Mouse (Mus musculus) left cerebral cortex, postnatal 14 days (tissue): ENCODE results near the gene Fut2. TPM values are rescaled to one million over a fixed set of nuclear protein-coding genes. Genes with fewer than 3 reads are reported as not detected.
"Not testable (repeated sequence)": the region's sequence is repeated elsewhere in the genome, so short reads cannot be mapped to it uniquely, and the experiment has no call there.

Source experiments
- DNase-seq, 2 experiments: peaks; one replicate each; pipeline ENCODE4 v3.0.0; 2021 to 2022; ENCODE audit warnings: low spot score in 2 of 2, mixed read lengths in 1 of 2
- intact Hi-C: fragments of 180-260 bp; cut with DNase I; formaldehyde crosslinking; loops from one replicate; pipeline ENCODE4 v1.15.1; 2025
- total RNA-seq, 2 experiments: library from RNA; stranded (reverse); gene quantifications; 2 replicates each; pipeline ENCODE4 v1.2.3; 2021

Fut2 gene
- total RNA-seq, 2 experiments from 2014 or later, result 0.19 to 0.46 TPM

DNA sequence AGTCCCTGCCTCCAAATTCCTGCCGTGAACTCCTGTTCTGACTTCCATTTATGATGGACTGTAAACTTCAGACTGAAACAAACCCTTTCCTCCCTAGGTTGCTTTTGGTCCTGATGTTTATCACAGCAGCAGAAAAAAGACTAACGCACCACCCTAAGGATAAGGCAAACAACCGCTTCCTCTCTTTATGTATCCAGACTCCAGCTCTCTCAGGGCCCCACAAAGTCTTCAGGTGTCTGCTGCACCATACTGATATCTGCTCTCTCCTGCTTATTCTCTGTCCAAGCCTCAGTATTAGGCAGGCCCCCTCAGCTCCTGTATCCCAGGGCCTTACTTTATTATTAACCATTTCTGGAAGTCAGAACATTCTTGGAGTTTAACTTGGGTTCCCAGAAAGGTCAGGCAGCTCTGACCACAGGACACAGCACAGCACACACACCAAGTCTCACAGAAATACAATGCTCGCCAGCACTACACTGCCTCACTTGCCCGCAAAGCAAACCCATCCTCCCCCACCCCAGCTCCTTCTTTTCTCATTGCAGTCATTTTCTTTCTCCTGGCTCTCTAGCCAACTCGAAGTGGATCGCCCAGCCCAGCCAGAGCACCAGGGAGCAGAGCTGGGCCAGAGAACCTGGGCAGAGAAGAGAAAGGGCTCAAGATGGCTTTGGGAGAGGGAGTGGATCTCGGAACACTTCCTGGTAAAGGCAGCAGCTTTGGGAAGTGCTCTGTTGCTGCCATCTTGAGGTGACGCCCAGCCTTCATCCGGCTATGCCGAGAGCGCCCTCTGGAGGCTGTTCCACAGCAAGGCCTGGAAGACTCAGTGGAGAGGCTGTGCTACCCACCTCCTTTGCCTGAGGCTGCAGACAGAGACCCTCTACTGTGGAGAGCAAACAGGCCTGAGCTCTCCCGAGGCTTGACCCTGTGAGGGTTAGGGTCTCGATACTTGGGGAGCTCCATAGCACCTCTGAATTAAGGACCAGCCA, 16.2 kb upstream of the Fut2 start:
- intact Hi-C loops, result loop anchor here (5.0 kb wide), 1 partner anchor 85 kb away; no protein-coding TSS in a partner anchor
- DNase-seq, result peak; percentile 88 to 90

DNA sequence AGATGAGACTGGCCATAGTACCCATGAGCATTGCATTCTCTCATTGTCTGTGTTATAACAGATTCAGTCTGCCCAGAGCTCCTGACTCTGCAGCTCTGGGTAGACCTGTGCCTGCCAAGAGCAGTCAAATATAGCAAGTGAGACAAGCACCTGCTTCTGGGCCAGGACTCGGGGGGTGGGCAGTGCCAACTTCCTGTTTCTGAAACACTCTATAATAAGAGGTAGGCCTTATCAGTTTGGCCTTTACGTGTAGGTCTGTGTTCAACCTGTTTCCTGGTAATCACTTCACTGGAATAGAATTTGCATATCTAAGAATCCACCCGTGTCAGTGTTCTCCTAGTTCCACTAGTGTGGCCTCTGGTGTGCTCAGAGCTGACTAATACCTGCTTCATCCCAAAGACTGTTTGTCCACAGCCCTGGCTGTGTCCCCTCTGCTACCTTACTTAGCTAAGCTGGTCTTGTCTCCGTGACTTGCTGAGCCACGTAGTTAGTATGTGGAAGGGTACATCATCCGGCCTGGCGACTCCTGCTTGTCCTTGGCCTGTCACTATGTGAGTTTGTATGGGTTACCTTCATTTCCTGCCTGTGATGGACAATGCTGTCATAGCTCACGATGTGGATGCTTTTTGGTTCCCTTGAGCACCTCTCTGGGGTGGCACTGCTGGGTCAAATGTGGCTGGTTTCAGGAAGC, 15.0 kb upstream of the Fut2 start:
- intact Hi-C loops, result loop anchor here (5.0 kb wide), 1 partner anchor 84 kb away; no protein-coding TSS in a partner anchor
- DNase-seq, result no peak

DNA sequence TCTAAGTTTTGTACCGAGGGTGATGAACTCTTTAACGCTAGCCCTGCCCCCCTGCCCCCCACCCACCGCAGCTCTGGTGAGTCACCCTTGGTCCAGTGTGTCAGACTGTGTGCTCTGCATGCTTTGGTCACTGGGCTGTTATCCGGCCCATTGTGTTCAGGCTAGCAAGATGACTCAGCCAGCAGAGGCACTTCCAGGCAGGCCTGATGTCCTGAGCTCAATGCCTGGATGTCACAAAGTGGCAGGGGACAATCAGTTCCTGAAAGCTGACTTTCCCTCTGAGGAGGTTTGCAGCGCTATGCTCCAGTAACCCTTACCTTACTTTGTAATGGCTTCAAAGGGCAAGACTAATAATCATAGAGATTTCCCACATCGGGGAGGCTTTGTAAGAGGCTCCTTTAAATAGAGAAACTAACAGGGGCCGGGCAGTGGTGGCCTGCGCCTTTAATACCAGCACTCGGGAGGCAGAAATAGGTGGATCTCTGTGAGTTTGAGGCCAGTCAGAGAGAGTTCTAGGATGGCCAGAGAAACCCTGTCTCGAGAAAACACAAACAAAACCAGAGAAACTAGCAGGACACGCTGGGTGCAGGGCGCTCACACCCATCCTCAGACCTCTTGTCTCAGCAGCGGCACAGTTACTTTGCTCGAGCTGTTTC, 13.9 kb upstream of the Fut2 start:
- no peak for DNase-seq
- intact Hi-C loops, result loop anchor here (5.0 kb wide), 1 partner anchor 83 kb away; no protein-coding TSS in a partner anchor

DNA sequence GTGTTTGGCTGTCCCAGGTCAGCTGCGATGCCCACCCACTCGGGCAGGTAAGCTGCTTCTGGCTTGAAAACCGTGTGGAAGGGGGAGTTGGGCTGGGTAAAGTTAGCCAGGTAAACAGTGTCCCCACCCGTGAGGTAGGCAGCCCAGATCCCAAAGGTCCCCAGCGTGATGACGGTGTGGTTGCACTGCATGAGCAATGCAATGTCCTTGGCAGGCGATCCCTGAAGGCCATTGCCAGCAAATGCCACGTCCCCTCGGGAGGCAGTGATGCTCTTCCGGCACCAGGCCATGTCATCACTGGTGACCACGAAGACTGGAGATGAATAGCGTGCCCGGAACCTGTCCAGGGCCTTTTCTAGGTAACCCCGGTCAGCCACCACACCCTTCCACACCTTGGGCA, 12.3 kb upstream of the Fut2 start:
- intact Hi-C loops, result no loop called here
- no peak for DNase-seq

DNA sequence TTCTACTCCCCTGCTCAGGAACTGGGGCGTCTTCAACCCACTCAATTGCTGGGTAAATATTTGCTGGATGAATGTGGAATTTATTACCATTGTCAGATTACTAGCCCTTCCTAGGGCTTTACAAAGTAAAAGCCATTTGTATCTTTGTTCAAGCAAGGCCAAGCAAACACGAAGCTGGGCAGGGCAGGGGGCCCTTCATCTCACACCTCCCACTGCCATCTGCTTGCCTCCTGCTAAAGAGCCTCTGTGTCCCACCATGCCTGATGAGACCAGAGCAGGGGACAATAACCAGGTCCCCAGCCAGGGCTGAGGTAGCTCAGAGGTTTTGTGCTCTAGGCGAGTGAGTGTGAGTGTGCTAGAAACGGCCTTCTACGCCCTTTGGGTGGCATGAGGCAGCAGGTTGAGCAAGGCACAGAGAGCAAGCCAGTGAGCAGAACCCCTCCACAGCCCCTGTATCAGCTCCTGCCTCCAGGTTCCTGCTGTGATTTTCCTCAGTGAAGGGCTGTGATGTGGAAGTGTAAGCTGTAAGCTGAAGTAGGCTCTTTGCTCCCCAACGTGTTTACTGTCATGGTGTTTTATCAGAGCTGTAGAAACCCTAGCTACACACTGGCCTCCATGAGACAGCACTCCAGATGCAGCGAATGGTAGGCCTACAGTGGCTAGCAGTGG, 11.6 kb upstream of the Fut2 start:
- intact Hi-C loops, result no loop called here
- no peak for DNase-seq

DNA sequence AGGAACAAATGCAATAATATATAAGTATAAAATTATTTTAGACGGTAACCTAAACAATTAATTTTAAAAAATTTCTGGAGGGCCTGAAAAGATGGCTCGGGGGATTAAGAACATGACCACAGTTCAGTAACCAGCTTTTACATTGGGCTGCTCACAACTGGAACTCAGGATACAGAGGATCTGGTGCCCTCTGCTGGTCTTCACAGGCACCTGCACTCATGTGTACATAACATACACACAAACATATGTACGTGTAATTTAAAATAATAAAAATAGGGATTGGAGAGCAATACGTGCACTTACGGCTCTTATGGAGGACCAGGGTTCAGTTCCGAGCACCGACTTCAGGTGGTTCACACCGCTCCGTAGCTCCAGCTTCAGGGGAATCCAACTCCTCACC, 2.7 kb upstream of the Fut2 start:
- no peak for DNase-seq
- intact Hi-C loops, result loop anchor here (10.0 kb wide), 1 partner anchor 64 kb away; no protein-coding TSS in a partner anchor

DNA sequence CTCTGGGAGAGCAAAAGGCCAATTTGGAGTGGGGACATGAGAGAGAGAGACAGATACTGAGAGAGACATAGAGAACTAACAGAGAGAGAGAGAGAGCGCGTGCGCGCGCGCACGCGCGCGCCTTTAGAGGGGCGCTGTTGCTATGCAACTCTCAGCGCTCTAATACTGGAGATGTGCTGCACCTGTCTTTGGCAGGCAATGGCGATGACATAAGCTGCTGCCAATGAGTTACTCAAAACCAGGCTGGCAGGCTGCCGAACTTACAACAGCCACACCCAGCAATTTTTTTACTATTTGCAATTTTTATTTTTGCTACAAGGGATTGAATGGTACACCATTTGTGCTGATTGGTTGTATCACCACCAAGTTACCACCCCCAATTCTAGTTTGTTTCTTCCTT, 1.6 kb upstream of the Fut2 start:
- DNase-seq, result peak; percentile 57 to 60
- intact Hi-C loops, result loop anchor here (10.0 kb wide), 1 partner anchor 63 kb away; no protein-coding TSS in a partner anchor

DNA sequence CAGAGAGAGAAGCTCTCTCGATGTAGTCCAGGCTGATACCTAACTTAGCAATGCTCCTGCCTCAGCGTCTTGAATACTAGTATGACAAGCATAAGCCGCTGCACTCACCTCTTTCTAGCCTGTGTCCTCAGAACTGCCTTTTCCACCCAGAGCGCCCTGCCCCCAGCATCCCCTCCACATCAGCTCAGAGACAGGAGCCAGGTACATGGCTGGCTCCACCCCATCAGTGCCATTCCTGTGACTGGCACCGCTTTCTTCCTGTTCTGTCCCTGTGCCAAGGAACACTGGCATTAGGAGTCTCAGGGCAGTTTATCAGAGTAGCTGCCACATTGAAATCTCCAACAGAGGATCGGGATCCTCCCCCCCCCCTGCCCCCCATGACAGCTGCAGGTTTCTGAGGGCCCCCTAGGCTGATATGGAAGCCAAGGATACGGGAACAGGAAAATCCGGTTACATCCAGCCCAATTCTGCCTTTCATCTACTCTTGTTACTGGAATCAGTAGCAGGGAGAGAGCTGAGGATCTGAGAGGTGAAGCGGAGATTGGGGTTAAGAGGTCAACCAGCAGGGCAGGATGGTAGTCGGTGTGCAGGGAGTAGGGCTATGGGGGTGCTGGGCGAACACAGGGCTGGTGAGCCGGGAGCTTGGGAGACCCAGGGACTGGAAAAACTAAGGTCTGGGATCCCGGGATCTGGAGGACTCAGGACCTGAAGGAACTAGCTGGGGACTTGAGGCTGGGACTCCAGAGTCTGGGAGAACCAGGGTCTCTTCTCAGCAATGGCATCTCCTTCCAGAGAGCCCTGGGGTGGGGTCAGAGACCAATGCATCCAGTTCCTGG, 673 bp downstream of the Fut2 start:
- intact Hi-C loops, result loop anchor here (10.0 kb wide), 1 partner anchor 61 kb away; no protein-coding TSS in a partner anchor
- DNase-seq, result no peak

DNA sequence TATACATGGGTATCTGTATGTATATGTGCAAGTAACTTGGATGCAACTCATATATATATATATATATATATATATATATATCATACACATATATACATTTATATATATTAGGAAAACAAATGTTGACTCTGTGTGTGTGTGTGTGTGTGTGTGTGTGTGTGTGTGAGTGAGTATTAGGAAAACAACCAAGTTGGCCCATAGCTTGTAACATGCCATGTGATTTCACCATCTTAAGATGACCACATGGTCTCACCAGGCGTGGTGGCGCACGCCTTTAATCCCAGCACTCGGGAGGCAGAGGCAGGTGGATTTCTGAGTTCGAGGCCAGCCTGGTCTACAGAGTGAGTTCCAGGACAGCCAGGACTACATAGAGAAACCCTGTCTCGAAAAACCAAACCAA, 4.5 kb downstream of the Fut2 start:
- intact Hi-C loops, result loop anchor here (10.0 kb wide), 1 partner anchor 57 kb away; no protein-coding TSS in a partner anchor
- DNase-seq, result not testable (repeated sequence)

DNA sequence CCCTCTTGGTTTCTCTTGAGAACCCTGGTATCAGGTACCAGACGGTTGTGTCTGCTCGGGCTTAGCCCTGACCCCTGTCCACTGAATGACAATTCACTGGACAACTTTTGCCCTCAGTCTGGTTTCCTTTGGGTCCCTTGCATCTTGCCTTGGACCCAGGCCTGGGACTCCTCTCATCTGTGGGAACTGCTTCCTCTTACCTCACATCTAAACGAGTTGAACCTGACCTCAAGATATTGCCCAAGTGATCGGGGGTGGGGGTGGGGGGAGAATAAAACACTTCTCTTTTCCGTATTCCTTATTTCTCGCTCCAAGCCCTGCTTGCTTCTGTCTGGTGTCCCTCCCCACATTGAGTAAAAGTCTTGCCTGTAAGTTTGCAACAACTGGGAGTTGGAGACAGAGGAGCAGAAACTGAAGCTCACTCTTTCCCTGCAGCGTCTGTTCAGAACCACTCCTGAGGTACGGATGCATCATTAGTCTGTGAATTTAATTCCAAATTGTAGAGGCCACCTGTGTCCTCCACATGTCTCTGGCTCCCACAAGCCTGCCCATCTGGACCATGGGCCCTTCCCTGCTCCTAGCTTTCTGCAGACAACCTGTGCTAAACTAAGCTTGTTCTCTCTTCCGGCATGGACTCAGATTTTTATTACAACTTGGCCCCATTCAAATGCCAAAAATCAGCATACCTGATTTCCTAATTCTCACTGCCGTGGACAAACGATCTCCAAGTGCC, 5.3 kb downstream of the Fut2 start:
- intact Hi-C loops, result loop anchor here (10.0 kb wide), 1 partner anchor 56 kb away; no protein-coding TSS in a partner anchor
- no peak for DNase-seq

DNA sequence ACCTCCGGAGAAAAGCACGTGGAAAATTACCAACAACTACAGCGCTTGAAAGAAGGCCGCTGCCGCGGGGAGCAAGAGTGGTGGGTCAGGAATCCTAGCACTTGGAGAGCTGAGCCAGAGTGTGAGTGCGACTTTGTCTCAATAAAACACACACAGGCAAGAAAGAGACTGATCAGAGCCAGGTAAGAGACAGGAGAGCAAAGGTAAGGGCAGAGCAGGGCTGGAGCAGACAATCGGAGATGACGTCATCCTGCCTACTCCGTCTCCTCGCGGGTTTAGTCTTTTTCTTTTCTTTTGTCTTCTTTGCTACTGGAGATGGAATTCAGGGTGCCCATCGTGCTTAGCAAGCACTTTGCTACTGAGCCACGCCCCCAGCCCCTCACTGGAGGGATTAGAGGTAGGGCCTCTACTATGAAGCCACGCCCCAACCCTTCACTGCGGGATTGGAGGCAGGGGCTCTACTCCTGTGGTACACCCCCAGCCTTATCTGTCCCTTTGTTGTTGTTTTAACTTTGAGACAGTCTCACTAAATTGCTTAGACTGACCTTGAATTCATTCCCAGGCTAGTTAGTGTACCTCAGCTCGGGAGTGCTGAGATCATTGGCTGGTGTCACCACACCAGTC, 11.7 kb downstream of the Fut2 start:
- intact Hi-C loops, result no loop called here

DNA sequence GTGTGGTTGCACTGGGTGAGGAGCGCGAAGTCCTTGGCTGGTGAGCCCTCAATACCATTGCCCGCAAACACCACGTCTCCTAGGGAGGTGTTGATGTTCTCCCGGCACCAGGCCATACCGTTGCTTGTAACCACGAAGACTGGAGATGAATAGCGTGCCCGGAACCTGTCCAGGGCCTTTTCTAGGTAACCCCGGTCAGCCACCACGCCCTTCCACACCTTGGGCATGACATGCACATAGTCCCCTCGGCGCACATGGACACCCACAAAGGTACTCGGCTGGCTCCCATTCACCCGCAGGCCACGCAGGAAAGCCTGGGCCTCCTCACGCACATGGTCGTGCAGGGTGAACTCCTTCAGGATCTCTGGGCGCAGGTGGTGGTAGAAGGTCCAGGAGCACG, 15.7 kb downstream of the Fut2 start:
- DNase-seq, intact Hi-C loops: not testable (repeated sequence)

More for the DNA sequence above, 11.7 kb downstream of the Fut2 start:
- DNase-seq, result no peak

DNA sequence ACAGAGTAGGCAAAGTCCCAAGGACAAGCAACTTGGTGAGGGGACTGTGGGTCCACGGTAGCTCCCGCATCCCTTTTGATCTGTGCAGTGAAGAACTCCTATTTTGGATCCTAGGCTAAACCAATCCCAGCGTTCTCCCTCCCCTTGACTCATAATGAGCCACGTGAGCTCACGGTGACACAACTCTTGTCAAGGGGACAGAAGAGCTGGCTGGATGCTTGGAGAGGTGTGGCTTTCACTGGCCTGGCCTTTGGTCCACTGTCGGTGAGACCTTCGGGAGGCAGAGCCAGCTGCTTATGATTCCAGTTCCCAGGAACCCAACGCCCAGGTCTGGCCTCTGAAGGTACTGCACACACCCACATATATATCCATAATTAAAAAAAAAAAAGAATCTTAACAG, 16.8 kb downstream of the Fut2 start:
- DNase-seq, result no peak
- intact Hi-C loops, result no loop called here

DNA sequence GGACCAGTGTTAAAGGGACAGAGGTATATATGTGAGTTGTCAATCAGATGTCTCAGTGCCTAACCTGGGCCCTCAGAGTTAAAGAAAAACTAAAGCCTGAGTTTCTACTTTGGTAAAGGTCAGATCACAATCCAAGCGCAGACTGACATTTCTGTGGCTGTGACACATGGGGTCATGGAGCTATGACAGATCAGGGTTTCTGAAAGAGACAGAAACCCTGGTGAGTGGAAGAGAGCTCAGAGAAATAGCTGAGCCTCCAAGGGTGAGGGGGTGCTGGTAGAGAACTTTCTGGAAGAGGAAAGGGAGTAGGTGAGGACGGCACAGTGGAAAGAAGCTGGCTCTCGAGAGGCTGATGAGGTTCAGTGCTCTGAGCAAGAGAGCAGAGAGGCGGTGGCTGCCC, 19.5 kb downstream of the Fut2 start:
- intact Hi-C loops, result no loop called here
- DNase-seq, result no peak

DNA sequence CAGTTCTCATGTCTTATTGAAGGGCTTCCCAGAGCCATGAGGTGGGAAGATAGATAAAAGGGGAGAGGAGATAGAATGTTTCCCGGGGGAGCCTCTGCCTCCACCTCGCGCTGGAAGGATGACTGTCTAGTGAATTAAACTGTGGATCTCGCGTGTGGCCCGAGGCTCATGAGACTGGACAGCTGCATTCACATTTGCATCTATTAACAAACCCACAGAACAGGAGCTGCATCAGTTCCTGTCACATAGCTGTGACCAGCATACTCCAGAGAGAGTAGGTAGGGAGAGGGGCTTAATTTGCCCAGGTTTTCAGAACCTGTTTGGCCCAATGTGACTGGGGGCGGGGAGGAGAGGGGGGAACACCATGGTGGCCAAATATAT, 20.6 kb downstream of the Fut2 start:
- intact Hi-C loops, result no loop called here
- no peak for DNase-seq

DNA sequence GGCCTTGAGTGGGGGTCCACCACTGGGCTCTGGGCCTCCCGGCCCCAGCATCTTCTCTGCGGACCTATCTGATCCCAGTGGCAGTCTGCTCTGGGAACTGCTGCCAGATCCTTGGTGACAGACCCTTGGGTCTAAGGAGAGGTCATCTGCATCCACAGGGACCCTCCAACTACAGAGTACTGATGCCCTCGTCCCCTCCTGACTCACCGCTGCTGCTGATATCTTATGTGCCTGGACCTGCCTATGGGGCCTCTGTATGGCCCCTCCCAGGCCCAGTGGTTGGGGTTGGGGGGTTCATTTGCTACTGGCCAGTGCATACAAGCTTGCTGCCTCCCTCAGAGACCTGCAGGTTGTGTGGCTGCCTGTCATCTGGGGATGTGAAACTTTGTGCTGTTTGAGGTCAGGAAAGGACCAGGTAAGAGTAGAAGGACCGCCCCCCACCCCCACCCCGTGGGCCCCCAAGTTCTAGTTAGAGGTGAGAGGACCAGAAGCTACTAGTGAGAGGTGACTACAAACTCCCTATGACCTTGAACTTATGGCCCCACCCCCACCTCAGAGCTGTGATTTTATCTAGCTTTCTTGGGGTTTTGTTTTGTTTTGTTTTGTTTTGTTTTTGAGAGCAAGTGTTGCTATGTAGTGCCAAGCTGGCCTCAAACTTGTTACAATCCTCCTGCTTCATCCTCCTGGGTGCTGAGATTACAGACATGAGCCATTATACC, 21.2 kb downstream of the Fut2 start:
- intact Hi-C loops, result loop anchor here (5.0 kb wide), 1 partner anchor 52 kb away; the partner anchor contains the start of gene Car11
- DNase-seq, result no peak
